Mouse (Mus musculus): ENCODE data around the gene Pakap. TPM values are rescaled to one million over a fixed set of nuclear protein-coding genes. Genes with fewer than 3 reads are reported as not detected.

Gene Pakap
- polyA plus RNA-seq, 1 experiment = not detected

- 93% methylated on average over 5 of the region's 5 CpGs for WGBS
- no peak overlapping the region for H3K27ac ChIP-seq (ENCODE audit: insufficient read depth, low read depth, low read length)
- H3K4me1 ChIP-seq (ENCODE audit: control insufficient read depth, insufficient read depth, low read length) = peaks cover 6% of the 10 kb centered on the region; the same call in 1 of the 2 replicates
- H3K4me3 ChIP-seq (ENCODE audit: insufficient read depth, low read depth, low read length) = no peak overlapping the region
- no peak for TF ChIP-seq POLR2A (IDR thresholded peaks at IDR 0.05; ENCODE audit: insufficient read depth, low read depth, low read length)
- no peak for TF ChIP-seq CTCF (IDR thresholded peaks at IDR 0.05; ENCODE audit: insufficient read depth, low read depth, low read length)
Measured at GRCm38 (mm10) chr4:57735426-57735825, 167.4 kb downstream of the Pakap start.

- 24% methylated on average over 8 of the region's 8 CpGs for WGBS
- peaks cover 3% of the 10 kb centered on the region; the same call in 1 of the 2 replicates for H3K4me1 ChIP-seq (ENCODE audit: control insufficient read depth, insufficient read depth, low read length)
- no peak overlapping the region for H3K4me3 ChIP-seq (ENCODE audit: insufficient read depth, low read depth, low read length)
- H3K27ac ChIP-seq (ENCODE audit: insufficient read depth, low read depth, low read length) = no peak overlapping the region
- no peak for TF ChIP-seq POLR2A (IDR thresholded peaks at IDR 0.05; ENCODE audit: insufficient read depth, low read depth, low read length)
- no peak for TF ChIP-seq CTCF (IDR thresholded peaks at IDR 0.05; ENCODE audit: insufficient read depth, low read depth, low read length)
Measured at GRCm38 (mm10) chr4:57738856-57739552, 171.0 kb downstream of the Pakap start.

- 60% methylated on average over 11 of the region's 11 CpGs for WGBS
- TF ChIP-seq CTCF (IDR thresholded peaks at IDR 0.05; ENCODE audit: insufficient read depth, low read depth, low read length) = no peak
- TF ChIP-seq POLR2A (IDR thresholded peaks at IDR 0.05; ENCODE audit: insufficient read depth, low read depth, low read length) = no peak
- H3K27ac ChIP-seq (ENCODE audit: insufficient read depth, low read depth, low read length) = no peak overlapping the region
- H3K4me3 ChIP-seq (ENCODE audit: insufficient read depth, low read depth, low read length) = no peak overlapping the region
- H3K4me1 ChIP-seq (ENCODE audit: control insufficient read depth, insufficient read depth, low read length) = peaks cover 6% of the 10 kb centered on the region; the same call in 1 of the 2 replicates
Measured at GRCm38 (mm10) chr4:57743325-57743929, 175.4 kb downstream of the Pakap start.

- TF ChIP-seq CTCF (IDR thresholded peaks at IDR 0.05; ENCODE audit: insufficient read depth, low read depth, low read length) (no peak), POLR2A (IDR thresholded peaks at IDR 0.05; ENCODE audit: insufficient read depth, low read depth, low read length) (no peak)
- Histone ChIP-seq H3K4me3 (ENCODE audit: insufficient read depth, low read depth, low read length) (no peak overlapping the region), H3K4me1 (ENCODE audit: control insufficient read depth, insufficient read depth, low read length) (no peaks in the 10 kb centered on the region), H3K27ac (ENCODE audit: insufficient read depth, low read depth, low read length) (no peak overlapping the region)
- WGBS = 89% methylated on average over 4 of the region's 4 CpGs
Measured at GRCm38 (mm10) chr4:57750651-57751050, 182.7 kb downstream of the Pakap start.

GRCm38 (mm10) chr4:57751054-57751453, 183.1 kb downstream of the Pakap start:
- Histone ChIP-seq H3K27ac (ENCODE audit: insufficient read depth, low read depth, low read length) (no peak overlapping the region), H3K4me3 (ENCODE audit: insufficient read depth, low read depth, low read length) (no peak overlapping the region), H3K4me1 (ENCODE audit: control insufficient read depth, insufficient read depth, low read length) (no peaks in the 10 kb centered on the region)
- TF ChIP-seq POLR2A (IDR thresholded peaks at IDR 0.05; ENCODE audit: insufficient read depth, low read depth, low read length) (no peak), CTCF (IDR thresholded peaks at IDR 0.05; ENCODE audit: insufficient read depth, low read depth, low read length) (no peak)
- WGBS = 62% methylated on average over 4 of the region's 4 CpGs

- Histone ChIP-seq H3K4me1 (ENCODE audit: control insufficient read depth, insufficient read depth, low read length) (no peaks in the 10 kb centered on the region), H3K4me3 (ENCODE audit: insufficient read depth, low read depth, low read length) (no peak overlapping the region), H3K27ac (ENCODE audit: insufficient read depth, low read depth, low read length) (no peak overlapping the region)
- TF ChIP-seq POLR2A (IDR thresholded peaks at IDR 0.05; ENCODE audit: insufficient read depth, low read depth, low read length) (no peak), CTCF (IDR thresholded peaks at IDR 0.05; ENCODE audit: insufficient read depth, low read depth, low read length) (no peak)
- WGBS = 93% methylated on average over 11 of the region's 11 CpGs
Measured at GRCm38 (mm10) chr4:57751566-57751965, 183.6 kb downstream of the Pakap start.

- Histone ChIP-seq H3K27ac (ENCODE audit: insufficient read depth, low read depth, low read length) (no peak overlapping the region), H3K4me1 (ENCODE audit: control insufficient read depth, insufficient read depth, low read length) (peaks cover 7% of the 10 kb centered on the region), H3K4me3 (ENCODE audit: insufficient read depth, low read depth, low read length) (no peak overlapping the region)
- WGBS = 93% methylated on average over 11 of the region's 11 CpGs
- no peak for TF ChIP-seq POLR2A (IDR thresholded peaks at IDR 0.05; ENCODE audit: insufficient read depth, low read depth, low read length)
- no peak for TF ChIP-seq CTCF (IDR thresholded peaks at IDR 0.05; ENCODE audit: insufficient read depth, low read depth, low read length)
Measured at GRCm38 (mm10) chr4:57755085-57755484, 187.1 kb downstream of the Pakap start.

GRCm38 (mm10) chr4:57757997-57758396, 190.0 kb downstream of the Pakap start:
- 61% methylated on average over 11 of the region's 11 CpGs for WGBS
- no peak overlapping the region for H3K4me3 ChIP-seq (ENCODE audit: insufficient read depth, low read depth, low read length)
- no peak for TF ChIP-seq POLR2A (IDR thresholded peaks at IDR 0.05; ENCODE audit: insufficient read depth, low read depth, low read length)
- no peak for TF ChIP-seq CTCF (IDR thresholded peaks at IDR 0.05; ENCODE audit: insufficient read depth, low read depth, low read length)
- no peak overlapping the region for H3K27ac ChIP-seq (ENCODE audit: insufficient read depth, low read depth, low read length)
- peaks cover 10% of the 10 kb centered on the region for H3K4me1 ChIP-seq (ENCODE audit: control insufficient read depth, insufficient read depth, low read length)

GRCm38 (mm10) chr4:57762424-57762823, 194.4 kb downstream of the Pakap start:
- no peak overlapping the region for H3K4me3 ChIP-seq (ENCODE audit: insufficient read depth, low read depth, low read length)
- peaks cover 13% of the 10 kb centered on the region for H3K4me1 ChIP-seq (ENCODE audit: control insufficient read depth, insufficient read depth, low read length)
- no peak overlapping the region for H3K27ac ChIP-seq (ENCODE audit: insufficient read depth, low read depth, low read length)
- WGBS = 51% methylated on average over 7 of the region's 7 CpGs
- TF ChIP-seq CTCF (IDR thresholded peaks at IDR 0.05; ENCODE audit: insufficient read depth, low read depth, low read length) (no peak), POLR2A (IDR thresholded peaks at IDR 0.05; ENCODE audit: insufficient read depth, low read depth, low read length) (no peak)
